Mouse (Mus musculus): ENCODE data around the gene Tsc1.

DNA sequence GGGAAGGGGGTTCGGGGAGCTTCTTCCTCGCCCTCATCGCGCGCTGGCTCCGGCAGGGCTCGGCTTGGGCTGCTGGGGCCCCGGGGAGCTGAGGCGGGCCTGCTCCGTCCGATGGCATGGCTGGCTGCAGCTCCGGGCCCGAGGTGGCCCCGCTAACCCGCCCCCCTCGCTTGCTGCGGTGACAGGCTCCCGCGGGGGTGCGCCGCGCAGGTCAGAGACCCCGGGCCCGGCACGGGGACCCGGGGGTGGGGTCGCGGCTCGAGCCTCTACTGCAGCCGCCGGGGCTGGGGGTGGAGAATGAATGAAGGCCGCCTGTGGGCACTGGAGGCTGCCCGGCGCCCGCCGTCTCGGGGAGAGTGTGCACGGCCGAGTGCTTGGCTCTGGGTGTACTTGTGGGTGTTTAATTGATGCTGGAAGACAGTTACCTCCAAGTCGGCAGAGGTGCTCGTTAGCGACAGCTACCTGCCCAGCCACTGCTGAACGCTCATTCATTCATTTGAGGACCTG is 460 bp downstream of the Tsc1 start:
- TF ChIP-seq GATA1 (IDR thresholded peaks at IDR 0.05; ENCODE audit: borderline replicate concordance, low read length) (no peak), FLI1 (IDR thresholded peaks at IDR 0.05; ENCODE audit: low read length) (no peak)

Measured in megakaryocyte, embryonic 14.5 days (primary cell).